Mouse (Mus musculus) spleen, adult 12 weeks (tissue): Measurements from ENCODE around the gene Tmem62.
"Not testable (repeated sequence)": the region's sequence is repeated elsewhere in the genome, so short reads cannot be mapped to it uniquely, and the experiment has no call there.

Experiments used
- DNase-seq: peaks from one replicate; pipeline ENCODE4 v3.0.0; 2022; ENCODE audit warnings: low spot score

Tmem62 gene

GRCm38 (mm10) chr2:120976990-120977925 lies at the start of gene Tmem62:
Tmem62 (plus strand) TSS chr2:120977017.
- DNase-seq = peak; percentile 74

GRCm38 (mm10) chr2:120933038-120933437 lies 43.8 kb upstream of the Tmem62 start:
- no peak for DNase-seq

GRCm38 (mm10) chr2:120951208-120951607 lies 25.6 kb upstream of the Tmem62 start:
- no peak for DNase-seq

- DNase-seq = no peak
Measured at GRCm38 (mm10) chr2:120952176-120952938, 24.5 kb upstream of the Tmem62 start.

GRCm38 (mm10) chr2:120959363-120959762 lies 17.5 kb upstream of the Tmem62 start:
- no peak for DNase-seq

- no peak for DNase-seq
Measured at GRCm38 (mm10) chr2:120959827-120960226, 17.0 kb upstream of the Tmem62 start.

GRCm38 (mm10) chr2:120960261-120960660 lies 16.6 kb upstream of the Tmem62 start:
- DNase-seq = no peak

- no peak for DNase-seq
Measured at GRCm38 (mm10) chr2:120963110-120963509, 13.7 kb upstream of the Tmem62 start.

GRCm38 (mm10) chr2:120965486-120965885 lies 11.3 kb upstream of the Tmem62 start:
- DNase-seq = no peak

- no peak for DNase-seq
Measured at GRCm38 (mm10) chr2:120970045-120970539, 6.7 kb upstream of the Tmem62 start.

GRCm38 (mm10) chr2:120970559-120971080 lies 6.2 kb upstream of the Tmem62 start, which contains the start of gene Ubr1:
Ubr1 (minus strand) TSS chr2:120970715.
- DNase-seq = peak; percentile 79

GRCm38 (mm10) chr2:120971766-120972165 lies 5.1 kb upstream of the Tmem62 start:
- no peak for DNase-seq

GRCm38 (mm10) chr2:120972257-120972656 lies 4.6 kb upstream of the Tmem62 start:
- not testable (repeated sequence) for DNase-seq

- no peak for DNase-seq
Measured at GRCm38 (mm10) chr2:120972964-120973363, 3.9 kb upstream of the Tmem62 start.

- DNase-seq = no peak
Measured at GRCm38 (mm10) chr2:120976308-120976707, 509 bp upstream of the Tmem62 start.

GRCm38 (mm10) chr2:120977926-120978692 lies 1.3 kb downstream of the Tmem62 start:
- DNase-seq = no peak

- no peak for DNase-seq
Measured at GRCm38 (mm10) chr2:120978693-120979037, 1.8 kb downstream of the Tmem62 start.

- DNase-seq = no peak
Measured at GRCm38 (mm10) chr2:120979819-120980218, 3.0 kb downstream of the Tmem62 start.

- DNase-seq = no peak
Measured at GRCm38 (mm10) chr2:120980861-120981260, 4.0 kb downstream of the Tmem62 start.

- DNase-seq = no peak
Measured at GRCm38 (mm10) chr2:120983611-120984010, 6.8 kb downstream of the Tmem62 start.

GRCm38 (mm10) chr2:120985241-120985640 lies 8.4 kb downstream of the Tmem62 start:
- DNase-seq = no peak

GRCm38 (mm10) chr2:120991196-120991595 lies 14.4 kb downstream of the Tmem62 start:
- no peak for DNase-seq
